Mouse (Mus musculus) forebrain, embryonic 14.5 days (tissue): ENCODE measurements around the gene Itgb5. TPM values are rescaled to one million over a fixed set of nuclear protein-coding genes. Genes with fewer than 3 reads are reported as not detected.

Experiments
- ATAC-seq: fragments of 200-750 bp; cut with Nextera tagmentation; 2 replicates; pipeline ENCODE4 v1.8.0; 2017; ENCODE audit warnings: mild to moderate bottlenecking, moderate library complexity
- DNase-seq: peaks from one replicate; pipeline ENCODE4 v3.0.0-alpha.2; 2015; ENCODE audit warnings: low spot score
- H3K27ac ChIP-seq: fragments of 300-500 bp; sonication (generic); 2 replicates; pipeline ENCODE4 v1.5.1; 2014; ENCODE audit warnings: low read depth, mild to moderate bottlenecking, control low read depth, low read length, moderate library complexity
- H3K27me3 ChIP-seq: fragments of 300-500 bp; sonication (generic); replicated peaks from 2 replicates; pipeline ENCODE4 v1.6.1; 2014; ENCODE audit warnings: low read length, control low read depth, mixed read lengths; ENCODE audit not compliant: control insufficient read depth, insufficient read depth
- H3K36me3 ChIP-seq: fragments of 300-500 bp; sonication (generic); 2 replicates; pipeline ENCODE4 v1.6.1; 2014; ENCODE audit warnings: low read length, control low read depth; ENCODE audit not compliant: control insufficient read depth, insufficient read depth
- H3K4me1 ChIP-seq: fragments of 300-500 bp; sonication (generic); 2 replicates; pipeline ENCODE4 v1.6.1; 2014; ENCODE audit warnings: antibody characterized with exemption, low read length, control low read depth; ENCODE audit not compliant: control insufficient read depth, insufficient read depth
- H3K4me2 ChIP-seq: fragments of 300-500 bp; sonication (generic); 2 replicates; pipeline ENCODE4 v1.6.1; 2014; ENCODE audit warnings: mild to moderate bottlenecking, control low read depth, low read length
- H3K4me3 ChIP-seq: fragments of 300-500 bp; sonication (generic); 2 replicates; pipeline ENCODE4 v1.5.1; 2014; ENCODE audit warnings: low read depth, low read length, control low read depth
- H3K9ac ChIP-seq: fragments of 300-500 bp; sonication (generic); 2 replicates; pipeline ENCODE4 v1.6.1; 2014; ENCODE audit warnings: mild to moderate bottlenecking, low read length, control low read depth, moderate library complexity
- H3K9me3 ChIP-seq: fragments of 300-500 bp; sonication (generic); replicated peaks from 2 replicates; pipeline ENCODE4 v1.6.1; 2016; ENCODE audit warnings: low read length, control low read depth, mixed read lengths; ENCODE audit not compliant: control insufficient read depth
- WGBS: fragments of 180-500 bp; shearing (Covaris S2); extraction: QIAGEN DNeasy Blood & Tissue Kit; methylation state at CpG from one replicate; pipeline ENCODE4 v1.1.7; 2014; 5-methylcytosine and 5-hydroxymethylcytosine counted together
- polyA plus RNA-seq: library from polyadenylated mRNA; unstranded; fragments of >200 nt; fragmentation: Nextera tagmentation; extraction: Ambion mirVana; gene quantifications from 2 replicates; pipeline ENCODE4 v1.2.1, GENCODE M21; 2014

Itgb5 gene
- polyA plus RNA-seq, 1 experiment from 2014 or later, result 4.7 TPM

GRCm38 (mm10) chr16:33903664-33904441 is 74.4 kb downstream of the Itgb5 start:
- Histone ChIP-seq H3K9ac (no peak overlapping the region), H3K4me1 (no peaks in the 10 kb centered on the region), H3K36me3 (no peaks in the 10 kb centered on the region), H3K27ac (no peak overlapping the region), H3K9me3 (no peaks in the 10 kb centered on the region), H3K4me2 (no peak overlapping the region), H3K27me3 (no peaks in the 10 kb centered on the region), H3K4me3 (no peak overlapping the region)
- 82% methylated on average over 11 of the region's 11 CpGs for WGBS
- ATAC-seq, result no peak
- no peak for DNase-seq

- Histone ChIP-seq H3K9ac (no peak overlapping the region), H3K9me3 (no peaks in the 10 kb centered on the region), H3K4me3 (no peak overlapping the region), H3K4me1 (no peaks in the 10 kb centered on the region), H3K4me2 (no peak overlapping the region), H3K36me3 (no peaks in the 10 kb centered on the region), H3K27ac (no peak overlapping the region), H3K27me3 (no peaks in the 10 kb centered on the region)
- DNase-seq (no peak), ATAC-seq (no peak)
- WGBS, result 88% methylated on average over 5 of the region's 5 CpGs
Measured at GRCm38 (mm10) chr16:33904553-33904952, 75.1 kb downstream of the Itgb5 start.

GRCm38 (mm10) chr16:33908239-33908638 is 78.8 kb downstream of the Itgb5 start:
- Histone ChIP-seq H3K4me3 (no peak overlapping the region), H3K27ac (no peak overlapping the region), H3K4me1 (no peaks in the 10 kb centered on the region), H3K27me3 (no peaks in the 10 kb centered on the region), H3K9ac (no peak overlapping the region), H3K9me3 (no peaks in the 10 kb centered on the region), H3K36me3 (no peaks in the 10 kb centered on the region), H3K4me2 (no peak overlapping the region)
- DNase-seq (no peak), ATAC-seq (no peak)
- 75% methylated on average over 4 of the region's 4 CpGs for WGBS

GRCm38 (mm10) chr16:33914997-33915396 is 85.5 kb downstream of the Itgb5 start:
- no peak overlapping the region for H3K9ac ChIP-seq
- H3K4me1 ChIP-seq, result no peaks in the 10 kb centered on the region
- DNase-seq, result no peak
- no peak overlapping the region for H3K4me3 ChIP-seq
- no peaks in the 10 kb centered on the region for H3K36me3 ChIP-seq
- H3K9me3 ChIP-seq, result no peaks in the 10 kb centered on the region
- ATAC-seq, result no peak
- H3K27ac ChIP-seq, result no peak overlapping the region
- H3K4me2 ChIP-seq, result no peak overlapping the region
- 74% methylated on average over 4 of the region's 4 CpGs for WGBS
- H3K27me3 ChIP-seq, result no peaks in the 10 kb centered on the region

- Histone ChIP-seq H3K27ac (no peak overlapping the region), H3K4me2 (no peak overlapping the region), H3K9me3 (no peaks in the 10 kb centered on the region), H3K4me1 (no peaks in the 10 kb centered on the region), H3K27me3 (no peaks in the 10 kb centered on the region), H3K9ac (no peak overlapping the region), H3K4me3 (no peak overlapping the region), H3K36me3 (no peaks in the 10 kb centered on the region)
- WGBS, result 65% methylated on average over 12 of the region's 12 CpGs
- DNase-seq (peak; percentile 35), ATAC-seq (peak; percentile 44; the same call in 1 of the 2 replicates)
Measured at GRCm38 (mm10) chr16:33916473-33917251, 87.2 kb downstream of the Itgb5 start.

- H3K9me3 ChIP-seq, result no peaks in the 10 kb centered on the region
- H3K4me3 ChIP-seq, result no peak overlapping the region
- H3K4me1 ChIP-seq, result no peaks in the 10 kb centered on the region
- H3K36me3 ChIP-seq, result no peaks in the 10 kb centered on the region
- 82% methylated on average over 5 of the region's 5 CpGs for WGBS
- H3K9ac ChIP-seq, result no peak overlapping the region
- DNase-seq (no peak), ATAC-seq (no peak)
- H3K4me2 ChIP-seq, result no peak overlapping the region
- no peak overlapping the region for H3K27ac ChIP-seq
- H3K27me3 ChIP-seq, result no peaks in the 10 kb centered on the region
Measured at GRCm38 (mm10) chr16:33917390-33917789, 87.9 kb downstream of the Itgb5 start.

GRCm38 (mm10) chr16:33917926-33918325 is 88.5 kb downstream of the Itgb5 start:
- Histone ChIP-seq H3K27me3 (no peaks in the 10 kb centered on the region), H3K27ac (no peak overlapping the region), H3K4me1 (no peaks in the 10 kb centered on the region), H3K9me3 (no peaks in the 10 kb centered on the region), H3K4me3 (no peak overlapping the region), H3K36me3 (no peaks in the 10 kb centered on the region), H3K4me2 (no peak overlapping the region), H3K9ac (no peak overlapping the region)
- DNase-seq, result no peak
- ATAC-seq, result no peak
- 95% methylated on average over 5 of the region's 5 CpGs for WGBS

GRCm38 (mm10) chr16:33921514-33921913 is 92.0 kb downstream of the Itgb5 start:
- no peak overlapping the region for H3K4me3 ChIP-seq
- H3K36me3 ChIP-seq, result no peaks in the 10 kb centered on the region
- H3K4me1 ChIP-seq, result no peaks in the 10 kb centered on the region
- H3K27ac ChIP-seq, result no peak overlapping the region
- no peaks in the 10 kb centered on the region for H3K27me3 ChIP-seq
- DNase-seq (no peak), ATAC-seq (no peak)
- WGBS, result 93% methylated on average over 5 of the region's 5 CpGs
- no peaks in the 10 kb centered on the region for H3K9me3 ChIP-seq
- no peak overlapping the region for H3K4me2 ChIP-seq
- H3K9ac ChIP-seq, result no peak overlapping the region
